Mouse (Mus musculus) E14TG2a.4 (cell line): ENCODE measurements around the gene Chtop.

Source experiments
- CTCF ChIP-seq: conservative IDR thresholded peaks from 2 replicates; pipeline ENCODE4 v1.5.1; 2014; ENCODE audit warnings: low read length
- POU5F1 ChIP-seq: IDR thresholded peaks from 2 replicates; pipeline ENCODE4 v1.6.1; 2014; ENCODE audit warnings: low read length, borderline replicate concordance

- TF ChIP-seq CTCF (no peak), POU5F1 (no peak)
Observed at GRCm38 (mm10) chr3:90537905-90538296, 28.6 kb upstream of the Chtop start.
